Mouse (Mus musculus) hindbrain, embryonic 10.5 days (tissue): ENCODE data around the gene Olfr44. TPM values are rescaled to one million over a fixed set of nuclear protein-coding genes. Genes with fewer than 3 reads are reported as not detected.

Source experiments
- DNase-seq: peaks from one replicate; pipeline ENCODE4 v3.0.0-alpha.2; 2017; ENCODE audit warnings: low spot score
- H3K27ac ChIP-seq: fragments of 300-500 bp; sonication (generic); 2 replicates; pipeline ENCODE4 v1.5.1; 2016; ENCODE audit warnings: mild to moderate bottlenecking, moderate library complexity
- H3K27me3 ChIP-seq: fragments of 300-500 bp; sonication (generic); 2 replicates; pipeline ENCODE4 v1.6.1; 2016; ENCODE audit warnings: mild to moderate bottlenecking; ENCODE audit not compliant: poor library complexity, insufficient read depth, severe bottlenecking
- H3K36me3 ChIP-seq: fragments of 300-500 bp; sonication (generic); 2 replicates; pipeline ENCODE4 v1.6.1; 2016; ENCODE audit warnings: mild to moderate bottlenecking, moderate library complexity
- H3K4me1 ChIP-seq: fragments of 300-500 bp; sonication (generic); replicated peaks from 2 replicates; pipeline ENCODE4 v1.6.1; 2016; ENCODE audit warnings: mild to moderate bottlenecking
- H3K4me3 ChIP-seq: fragments of 300-500 bp; sonication (generic); 2 replicates; pipeline ENCODE4 v1.5.1; 2016; ENCODE audit warnings: mild to moderate bottlenecking, moderate library complexity
- H3K9me3 ChIP-seq: fragments of 300-500 bp; sonication (generic); 2 replicates; pipeline ENCODE4 v1.6.1; 2016; ENCODE audit warnings: mild to moderate bottlenecking, moderate library complexity
- WGBS: fragments of 180-500 bp; shearing (Covaris S2); methylation state at CpG from one replicate; pipeline ENCODE4 v1.1.7; 2016; 5-methylcytosine and 5-hydroxymethylcytosine counted together
- polyA plus RNA-seq: library from polyadenylated mRNA; unstranded; fragments of >200 nt; fragmentation: Nextera tagmentation; extraction: Ambion mirVana; gene quantifications from 2 replicates; pipeline ENCODE4 v1.2.1, GENCODE M21; 2016

The Olfr44 gene
- polyA plus RNA-seq: not detected in 2 replicates

DNA sequence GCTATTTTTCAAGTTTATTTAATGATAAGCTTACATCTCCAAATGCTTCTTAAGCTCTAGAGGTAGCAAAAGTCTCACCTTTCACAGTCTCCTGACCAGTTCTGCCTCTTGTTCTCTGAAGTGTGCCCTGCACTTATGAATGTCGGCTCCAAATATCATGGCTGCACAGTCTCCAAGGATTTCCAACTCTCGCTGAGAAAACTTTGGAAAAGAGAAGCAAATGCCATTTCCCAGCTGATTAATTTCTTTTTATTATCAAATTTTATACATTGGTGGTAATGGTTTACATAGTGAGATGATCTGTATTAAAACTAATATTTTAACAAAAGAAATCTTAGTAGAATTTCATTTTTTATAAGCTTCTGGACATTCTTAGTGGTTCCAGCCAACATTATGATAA is at the start of gene Olfr44:
Gene Olfr44, minus strand, starts transcription at position 101 of the 400 bp plus-strand sequence.
- Histone ChIP-seq H3K9me3 (no peaks in the 10 kb centered on the region), H3K4me1 (no peaks in the 10 kb centered on the region), H3K27me3 (no peaks in the 10 kb centered on the region), H3K4me3 (no peak within 1 kb of the TSS), H3K36me3 (no peaks in the 10 kb centered on the region), H3K27ac (no peak within 1 kb of the TSS)
- WGBS: 95% methylated on average over 2 of the region's 2 CpGs
- no peak for DNase-seq

- no peak for DNase-seq
These were observed 30.0 kb upstream of the Olfr44 start for GRCm38 (mm10) chr9:39523616-39524285.

GRCm38 (mm10) chr9:39518595-39518994 is 24.8 kb upstream of the Olfr44 start:
- H3K4me3 ChIP-seq: no peak overlapping the region
- no peaks in the 10 kb centered on the region for H3K27me3 ChIP-seq
- no peaks in the 10 kb centered on the region for H3K36me3 ChIP-seq
- no peaks in the 10 kb centered on the region for H3K4me1 ChIP-seq
- no peaks in the 10 kb centered on the region for H3K9me3 ChIP-seq
- DNase-seq: no peak
- H3K27ac ChIP-seq: no peak overlapping the region

More at GRCm38 (mm10) chr9:39523616-39524285, 30.0 kb upstream of the Olfr44 start:
- Histone ChIP-seq H3K27ac (no peak overlapping the region), H3K9me3 (no peaks in the 10 kb centered on the region), H3K4me1 (no peaks in the 10 kb centered on the region), H3K36me3 (no peaks in the 10 kb centered on the region), H3K4me3 (no peak overlapping the region), H3K27me3 (no peaks in the 10 kb centered on the region)
- whole genome bisulfite sequencing: 89% methylated on average over 1 of the region's 1 CpGs

- no peak for DNase-seq
- Histone ChIP-seq H3K27me3 (no peaks in the 10 kb centered on the region), H3K4me3 (no peak within 1 kb of the TSS), H3K9me3 (no peaks in the 10 kb centered on the region), H3K27ac (no peak within 1 kb of the TSS), H3K4me1 (no peaks in the 10 kb centered on the region), H3K36me3 (no peaks in the 10 kb centered on the region)
- 83% methylated on average over 3 of the region's 3 CpGs for WGBS
These were observed 21.7 kb upstream of the Olfr44 start, which contains the start of gene Olfr957 for GRCm38 (mm10) chr9:39515531-39515930. Gene Olfr957, minus strand, starts transcription at chr9:39515809.

DNA sequence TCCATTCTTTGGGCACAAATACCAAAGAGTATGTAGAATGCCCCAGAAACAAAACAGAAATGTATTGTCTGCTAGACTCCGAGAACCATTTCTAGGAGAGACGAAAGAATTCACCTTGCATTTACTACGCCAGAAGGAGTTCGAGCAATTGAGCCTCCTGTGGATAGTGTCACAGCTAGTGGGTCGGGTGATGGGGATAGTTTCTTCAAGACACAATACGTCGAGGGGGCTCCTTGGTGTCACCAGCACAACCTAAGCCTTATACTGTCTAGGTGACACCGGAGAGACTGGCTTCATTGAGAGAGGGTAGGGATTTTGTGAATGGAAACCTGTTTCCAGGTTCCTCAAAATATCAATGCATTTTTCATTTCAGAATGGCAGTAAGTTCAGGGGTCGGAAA is 15.6 kb upstream of the Olfr44 start:
- 82% methylated on average over 9 of the region's 9 CpGs for WGBS
- Histone ChIP-seq H3K4me1 (no peaks in the 10 kb centered on the region), H3K27me3 (no peaks in the 10 kb centered on the region), H3K36me3 (no peaks in the 10 kb centered on the region), H3K9me3 (no peaks in the 10 kb centered on the region), H3K4me3 (no peak overlapping the region), H3K27ac (no peak overlapping the region)
- DNase-seq: no peak

- peak; percentile 44 for DNase-seq
- Histone ChIP-seq H3K4me3 (no peak overlapping the region), H3K4me1 (no peaks in the 10 kb centered on the region), H3K27me3 (no peaks in the 10 kb centered on the region), H3K9me3 (no peaks in the 10 kb centered on the region), H3K36me3 (no peaks in the 10 kb centered on the region), H3K27ac (no peak overlapping the region)
- WGBS: 13% methylated on average over 6 of the region's 6 CpGs
These were observed 15.2 kb upstream of the Olfr44 start for GRCm38 (mm10) chr9:39508998-39509397.

DNA sequence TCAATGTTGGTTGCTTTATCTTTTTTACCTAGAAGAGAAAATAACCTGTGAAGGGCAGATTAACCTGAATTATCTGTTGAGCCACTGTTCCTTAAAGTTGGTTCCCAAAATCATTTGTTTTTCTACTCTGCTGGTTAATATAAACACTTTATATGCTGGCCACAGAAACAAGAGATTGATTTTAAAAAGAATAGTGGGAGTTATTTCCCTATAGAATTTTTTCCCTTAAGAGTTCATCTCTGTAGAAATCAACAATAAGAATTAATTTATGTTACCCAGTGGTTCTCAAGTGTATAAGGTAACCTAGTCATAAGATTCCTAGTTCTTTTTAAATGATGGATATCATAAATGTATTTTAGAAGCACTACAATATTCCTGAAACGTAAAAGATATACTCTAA is 22.0 kb downstream of the Olfr44 start, which contains the start of gene Olfr955:
Gene Olfr955, minus strand, starts transcription at position 101 of the 400 bp plus-strand sequence.
- Histone ChIP-seq H3K4me3 (no peak within 1 kb of the TSS), H3K4me1 (no peaks in the 10 kb centered on the region), H3K9me3 (no peaks in the 10 kb centered on the region), H3K36me3 (no peaks in the 10 kb centered on the region), H3K27me3 (no peaks in the 10 kb centered on the region), H3K27ac (no peak within 1 kb of the TSS)
- WGBS: 59% methylated on average over 1 of the region's 1 CpGs
- DNase-seq: no peak

DNA sequence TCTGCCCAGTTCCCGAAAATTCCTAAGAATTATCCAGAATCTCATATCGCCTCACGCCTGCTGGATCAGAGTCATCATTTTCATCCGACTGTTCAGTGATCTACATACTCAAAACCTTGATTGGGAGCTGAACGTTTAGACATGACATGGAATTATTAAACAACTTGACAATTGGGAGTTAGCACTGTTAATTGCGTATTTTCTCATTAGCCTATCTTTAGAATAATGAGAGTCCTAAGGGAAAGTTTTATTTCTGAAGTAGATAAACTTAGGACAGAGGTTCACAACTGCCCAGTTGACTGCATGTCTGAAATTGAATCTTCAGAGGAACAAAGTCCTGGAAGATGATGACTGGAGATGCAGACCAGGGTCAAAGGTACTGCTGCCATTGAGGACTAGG is 37.4 kb downstream of the Olfr44 start, which contains the start of gene Olfr954:
Gene Olfr954, plus strand, starts transcription at position 301 of the 400 bp plus-strand sequence.
- 90% methylated on average over 6 of the region's 6 CpGs for WGBS
- H3K4me3 ChIP-seq: no peak within 1 kb of the TSS
- no peak within 1 kb of the TSS for H3K27ac ChIP-seq
- no peaks in the 10 kb centered on the region for H3K27me3 ChIP-seq
- no peaks in the 10 kb centered on the region for H3K9me3 ChIP-seq
- H3K36me3 ChIP-seq: no peaks in the 10 kb centered on the region
- H3K4me1 ChIP-seq: no peaks in the 10 kb centered on the region
- DNase-seq: no peak

Other genes with a start within 250 kb of the Olfr44 start
- gene Olfr1537, start 244.0 kb downstream of the Olfr44 start, polyA plus RNA-seq: not detected in 2 replicates
- gene Olfr945, start 217.2 kb downstream of the Olfr44 start, polyA plus RNA-seq: not detected in 2 replicates
- gene Olfr948, start 167.9 kb downstream of the Olfr44 start, polyA plus RNA-seq: not detected in 2 replicates
- gene Olfr951, start 106.6 kb downstream of the Olfr44 start, polyA plus RNA-seq: not detected in 2 replicates
- gene Olfr952, start 66.8 kb downstream of the Olfr44 start, polyA plus RNA-seq: not detected in 2 replicates
- not detected in 2 replicates for gene Olfr954, start 37.3 kb downstream of the Olfr44 start, polyA plus RNA-seq
- gene Olfr955, start 22.1 kb downstream of the Olfr44 start, polyA plus RNA-seq: not detected in 2 replicates
- gene Olfr957, start 21.8 kb upstream of the Olfr44 start, polyA plus RNA-seq: not detected in 2 replicates
- gene Olfr958, start 60.1 kb upstream of the Olfr44 start, polyA plus RNA-seq: not detected in 2 replicates
- gene Olfr959, start 81.6 kb upstream of the Olfr44 start, polyA plus RNA-seq: not detected in 2 replicates
- gene AW551984, start 110.4 kb upstream of the Olfr44 start, polyA plus RNA-seq: 6.0 and 10.1 TPM in 2 replicates
- not detected in 2 replicates for gene Olfr148, start 116.7 kb upstream of the Olfr44 start, polyA plus RNA-seq
- not detected in 2 replicates for gene Olfr960, start 127.4 kb upstream of the Olfr44 start, polyA plus RNA-seq
- not detected in 2 replicates for gene Olfr961, start 151.1 kb upstream of the Olfr44 start, polyA plus RNA-seq
- gene Olfr963, start 173.2 kb upstream of the Olfr44 start, polyA plus RNA-seq: not detected in 2 replicates
- not detected in 2 replicates for gene Olfr149, start 213.1 kb upstream of the Olfr44 start, polyA plus RNA-seq
- gene Olfr965, start 217.4 kb upstream of the Olfr44 start, polyA plus RNA-seq: not detected in 2 replicates
- gene Olfr150, start 237.0 kb upstream of the Olfr44 start, polyA plus RNA-seq: not detected in 2 replicates